Mouse (Mus musculus): ENCODE measurements around the gene Fam78a.

The Fam78a gene

GRCm38 (mm10) chr2:32084111-32084871 is at the start of gene Fam78a:
Gene Fam78a, minus strand, starts transcription at chr2:32084857.
- no peak for DNase-seq

- DNase-seq = peak; percentile 94
Measured at GRCm38 (mm10) chr2:32134039-32134438, 49.4 kb upstream of the Fam78a start.

- peak; percentile 66 for DNase-seq
Measured at GRCm38 (mm10) chr2:32132567-32132992, 47.9 kb upstream of the Fam78a start.

- no peak for DNase-seq
Measured at GRCm38 (mm10) chr2:32131866-32132566, 47.4 kb upstream of the Fam78a start.

GRCm38 (mm10) chr2:32131205-32131834 is 46.7 kb upstream of the Fam78a start:
- no peak for DNase-seq

GRCm38 (mm10) chr2:32130435-32130834 is 45.8 kb upstream of the Fam78a start:
- DNase-seq = peak; percentile 54

- no peak for DNase-seq
Measured at GRCm38 (mm10) chr2:32129383-32130074, 44.9 kb upstream of the Fam78a start.

- DNase-seq = no peak
Measured at GRCm38 (mm10) chr2:32128536-32128841, 43.8 kb upstream of the Fam78a start.

GRCm38 (mm10) chr2:32127653-32128535 is 43.2 kb upstream of the Fam78a start:
- DNase-seq = no peak

GRCm38 (mm10) chr2:32121785-32122184 is 37.1 kb upstream of the Fam78a start:
- no peak for DNase-seq

- no peak for DNase-seq
Measured at GRCm38 (mm10) chr2:32121150-32121549, 36.5 kb upstream of the Fam78a start.

GRCm38 (mm10) chr2:32119802-32120750 is 35.4 kb upstream of the Fam78a start:
- no peak for DNase-seq

GRCm38 (mm10) chr2:32115851-32116268 is 31.2 kb upstream of the Fam78a start:
- DNase-seq = no peak

GRCm38 (mm10) chr2:32112548-32112947 is 27.9 kb upstream of the Fam78a start:
- no peak for DNase-seq

GRCm38 (mm10) chr2:32111268-32111667 is 26.6 kb upstream of the Fam78a start:
- DNase-seq = no peak

GRCm38 (mm10) chr2:32105930-32106329 is 21.3 kb upstream of the Fam78a start:
- no peak for DNase-seq

GRCm38 (mm10) chr2:32105117-32105913 is 20.7 kb upstream of the Fam78a start:
- DNase-seq = no peak

- DNase-seq = no peak
Measured at GRCm38 (mm10) chr2:32104122-32104521, 19.5 kb upstream of the Fam78a start.

- no peak for DNase-seq
Measured at GRCm38 (mm10) chr2:32103557-32103956, 18.9 kb upstream of the Fam78a start.

- no peak for DNase-seq
Measured at GRCm38 (mm10) chr2:32102944-32103343, 18.3 kb upstream of the Fam78a start.
